Mouse (Mus musculus) 3134 (cell line): ENCODE measurements around the gene Hbs1l.
A peak's percentile ranks its signal among the peaks of the same experiment; 100 is the strongest.

Experiments used
- DNase-seq: peaks from one replicate; pipeline ENCODE4 v3.0.0-alpha.2; 2011; ENCODE audit warnings: low spot score; ENCODE audit not compliant: insufficient read length; ENCODE audit errors: extremely low read depth

Gene Hbs1l

DNA sequence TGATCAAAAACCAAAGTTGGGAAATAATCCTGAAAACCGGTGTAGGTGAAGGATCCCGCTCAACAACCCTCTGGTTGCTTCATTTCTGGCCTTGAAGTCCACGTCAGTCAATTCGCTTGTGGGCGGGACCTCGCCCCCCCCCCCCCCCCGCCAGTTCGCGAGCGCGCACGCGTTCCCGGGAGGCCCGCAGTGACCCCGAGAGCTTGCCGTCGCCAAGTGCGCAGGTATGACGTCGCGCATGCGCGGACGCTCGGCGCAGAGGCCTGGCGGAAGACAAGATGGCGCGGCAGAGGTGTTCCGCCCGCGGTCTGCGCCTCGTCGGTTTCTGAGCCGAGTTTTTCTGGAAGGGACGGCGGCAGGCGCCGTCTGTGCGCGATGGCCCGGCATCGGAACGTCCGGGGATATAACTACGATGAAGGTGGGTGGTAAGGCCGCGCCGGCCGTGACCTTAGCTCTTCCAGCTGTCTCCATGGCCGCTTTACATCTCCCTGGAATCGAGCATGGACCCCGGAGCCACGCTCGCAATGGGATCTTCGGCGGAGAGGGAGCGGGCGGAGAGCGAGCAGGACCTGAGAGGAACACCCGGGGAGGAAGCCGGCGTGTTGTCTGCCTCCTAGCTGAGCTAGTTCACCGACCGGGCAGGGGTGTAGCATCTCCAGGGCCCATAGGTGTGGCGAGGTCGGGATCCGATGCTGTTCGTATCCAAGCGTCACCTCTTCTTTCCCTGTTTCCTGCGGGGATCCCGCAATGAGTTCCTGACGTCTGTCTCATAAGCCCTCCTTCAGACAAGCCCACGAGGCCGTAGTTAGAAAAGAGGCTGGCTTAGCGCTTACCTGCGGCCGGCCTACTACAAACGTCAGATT is at the start of gene Hbs1l:
Gene Hbs1l (plus strand): TSS at position 221 of the 863 bp plus-strand sequence.
- peak; percentile 95 for DNase-seq

DNA sequence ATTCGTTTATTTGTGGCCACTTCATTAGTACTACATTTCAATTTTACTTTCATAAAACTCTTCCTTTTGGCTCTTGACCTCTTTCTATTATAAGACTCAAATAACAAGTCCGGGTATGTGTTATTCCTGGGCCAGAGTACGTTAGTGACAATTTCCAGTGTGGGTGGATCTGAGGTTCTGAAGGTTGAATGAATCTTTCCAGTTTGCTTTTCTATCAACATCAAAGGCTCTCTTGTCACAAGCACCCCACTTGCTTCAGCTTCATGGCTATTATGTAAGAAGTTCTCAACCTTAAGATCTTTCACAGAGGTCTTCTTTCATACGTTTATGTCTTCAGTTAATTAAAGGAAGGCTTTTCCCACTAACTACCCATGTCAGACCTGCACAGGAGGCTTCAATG is 47.2 kb upstream of the Hbs1l start:
- DNase-seq: no peak

DNA sequence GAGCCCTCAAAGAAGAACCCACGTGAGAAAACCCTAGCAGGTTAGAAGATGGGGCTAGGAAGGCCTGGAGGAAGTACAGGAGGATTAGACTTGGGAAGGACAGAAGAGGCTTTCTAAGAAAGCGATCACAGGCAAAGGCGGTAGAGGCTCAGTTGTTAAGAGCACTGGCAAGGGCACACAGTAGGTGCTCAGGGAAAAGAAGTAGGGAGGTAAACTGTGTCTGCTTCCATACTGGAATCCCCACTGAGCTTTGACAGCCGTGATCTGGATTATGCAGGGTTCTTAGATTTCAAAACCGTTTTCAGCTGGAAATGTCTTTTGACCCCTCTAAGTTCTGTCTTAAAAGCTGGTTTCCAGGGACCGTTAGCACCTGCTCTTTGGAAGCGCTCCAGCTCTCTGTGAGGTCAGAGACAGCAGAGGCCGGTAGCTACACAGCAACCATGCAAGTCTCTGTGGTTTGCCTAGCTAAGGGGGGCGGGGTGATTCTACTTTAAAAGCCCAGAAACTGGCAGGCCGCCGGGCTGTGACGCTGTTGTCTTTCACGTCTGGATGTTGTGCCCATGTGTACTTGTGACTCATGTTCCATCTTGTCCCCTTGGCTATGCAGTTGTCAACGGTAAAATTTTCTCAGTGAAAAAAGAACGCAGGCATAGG is 43.8 kb upstream of the Hbs1l start:
- DNase-seq: peak; percentile 1

- no peak for DNase-seq
Measured at GRCm38 (mm10) chr10:21252800-21253199, 43.0 kb upstream of the Hbs1l start.

GRCm38 (mm10) chr10:21254266-21255140 is 41.3 kb upstream of the Hbs1l start:
- no peak for DNase-seq

DNA sequence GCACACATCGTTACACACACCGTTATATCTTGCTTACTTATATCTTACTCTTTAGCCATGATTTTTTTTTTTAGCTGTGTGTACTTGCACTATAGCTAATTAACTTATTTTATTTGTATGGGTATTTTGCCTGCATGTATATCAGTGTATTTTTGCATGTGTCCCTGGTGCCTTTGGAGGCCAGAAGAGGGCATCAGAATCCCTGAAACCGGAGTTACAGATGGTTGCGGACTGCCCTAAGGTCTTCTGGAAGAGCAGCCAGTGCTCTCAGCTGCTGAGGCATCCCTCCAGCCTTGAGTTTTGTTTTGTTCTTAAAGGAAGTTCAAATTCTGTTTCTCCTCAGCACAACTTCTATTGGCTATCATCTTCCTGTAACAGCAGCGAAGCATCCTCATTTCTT is 38.5 kb upstream of the Hbs1l start:
- no peak for DNase-seq

GRCm38 (mm10) chr10:21259649-21260048 is 36.1 kb upstream of the Hbs1l start:
- no peak for DNase-seq

DNA sequence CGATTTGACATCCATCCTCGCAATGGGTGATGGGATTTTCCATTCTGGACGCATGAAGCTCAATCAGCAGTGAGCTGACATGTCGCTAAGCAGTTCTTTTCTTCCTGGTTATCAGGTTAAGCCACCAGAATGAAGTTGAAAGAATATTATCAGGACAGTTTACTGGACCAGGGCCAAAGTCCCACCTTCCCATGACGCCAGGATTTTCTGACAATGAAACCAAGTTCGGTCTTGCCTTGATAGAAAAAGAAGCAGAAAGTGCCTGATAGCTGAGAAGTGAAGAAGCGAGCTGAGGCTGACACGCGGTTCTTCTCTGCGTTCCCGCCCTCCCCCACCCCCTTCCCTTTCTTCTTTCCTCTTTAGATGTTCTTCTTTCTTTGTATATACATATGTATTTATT is 30.6 kb upstream of the Hbs1l start:
- no peak for DNase-seq

- no peak for DNase-seq
Measured at GRCm38 (mm10) chr10:21267452-21267851, 28.3 kb upstream of the Hbs1l start.

DNA sequence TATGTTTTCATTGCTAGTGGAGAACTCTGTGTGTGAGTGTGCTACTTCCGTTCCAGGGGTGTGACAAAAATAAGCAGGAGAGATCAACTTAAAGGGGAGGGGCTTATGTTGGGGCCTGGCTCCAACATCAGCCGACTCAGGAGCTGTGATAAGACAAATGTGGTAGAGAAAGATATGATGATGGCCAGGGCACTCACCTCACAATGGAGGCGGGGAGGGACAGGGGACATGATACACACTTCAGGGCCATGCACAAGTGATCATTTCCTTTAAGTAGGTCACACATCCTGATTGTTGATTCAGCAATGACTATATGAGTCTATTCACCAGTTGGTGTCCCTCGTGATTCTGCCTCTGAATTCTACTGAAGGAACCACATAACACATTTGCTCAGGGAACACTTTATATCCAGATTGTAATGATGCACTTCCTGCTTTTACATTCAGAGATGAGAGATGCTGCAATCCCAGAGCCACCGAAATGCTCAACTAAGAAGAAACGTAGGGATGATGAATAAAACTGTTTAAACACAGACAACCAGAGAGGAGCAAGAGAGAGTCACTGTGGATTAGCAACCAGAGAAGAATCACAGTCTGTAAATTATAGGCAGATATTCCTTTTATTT is 26.9 kb upstream of the Hbs1l start:
- no peak for DNase-seq

GRCm38 (mm10) chr10:21269920-21270319 is 25.9 kb upstream of the Hbs1l start:
- no peak for DNase-seq

DNA sequence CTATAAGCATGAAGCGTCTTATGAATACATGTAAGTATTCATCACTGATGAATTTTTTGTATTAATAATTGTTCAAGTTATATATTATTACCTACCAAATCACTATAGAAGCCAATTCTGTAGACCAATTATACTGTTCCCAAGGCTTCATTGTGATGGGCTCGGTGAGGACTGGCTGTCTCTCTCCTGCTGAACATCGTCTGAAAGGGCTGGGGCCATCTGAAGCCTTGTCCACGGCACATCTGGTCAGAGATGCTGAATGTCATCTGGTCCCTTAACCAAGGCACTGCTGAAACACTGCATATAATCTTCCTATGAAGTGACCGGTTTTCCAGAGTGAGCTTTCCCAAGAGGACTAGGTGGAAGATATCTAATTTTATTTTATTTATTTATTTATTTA is 24.9 kb upstream of the Hbs1l start:
- no peak for DNase-seq

DNA sequence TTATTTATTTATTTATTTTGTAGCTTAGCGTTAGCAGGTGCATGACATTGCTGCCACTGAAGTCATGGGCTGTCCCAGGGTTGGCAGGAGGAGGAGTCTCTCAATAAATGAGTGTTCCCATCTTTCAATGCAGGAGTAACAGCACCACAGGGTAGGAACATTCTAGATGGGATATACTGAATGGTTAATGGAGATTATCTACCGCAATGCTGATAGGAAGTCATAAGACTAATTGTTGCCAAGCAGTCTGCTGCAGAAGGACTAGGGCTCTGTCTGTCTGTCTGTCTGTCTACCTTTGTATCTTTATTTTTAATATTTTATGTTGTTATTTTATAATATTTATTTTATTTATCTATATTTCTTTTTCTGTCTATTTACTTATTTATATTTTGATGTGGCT is 24.5 kb upstream of the Hbs1l start:
- DNase-seq: no peak

- no peak for DNase-seq
Measured at GRCm38 (mm10) chr10:21271785-21272184, 24.0 kb upstream of the Hbs1l start.

DNA sequence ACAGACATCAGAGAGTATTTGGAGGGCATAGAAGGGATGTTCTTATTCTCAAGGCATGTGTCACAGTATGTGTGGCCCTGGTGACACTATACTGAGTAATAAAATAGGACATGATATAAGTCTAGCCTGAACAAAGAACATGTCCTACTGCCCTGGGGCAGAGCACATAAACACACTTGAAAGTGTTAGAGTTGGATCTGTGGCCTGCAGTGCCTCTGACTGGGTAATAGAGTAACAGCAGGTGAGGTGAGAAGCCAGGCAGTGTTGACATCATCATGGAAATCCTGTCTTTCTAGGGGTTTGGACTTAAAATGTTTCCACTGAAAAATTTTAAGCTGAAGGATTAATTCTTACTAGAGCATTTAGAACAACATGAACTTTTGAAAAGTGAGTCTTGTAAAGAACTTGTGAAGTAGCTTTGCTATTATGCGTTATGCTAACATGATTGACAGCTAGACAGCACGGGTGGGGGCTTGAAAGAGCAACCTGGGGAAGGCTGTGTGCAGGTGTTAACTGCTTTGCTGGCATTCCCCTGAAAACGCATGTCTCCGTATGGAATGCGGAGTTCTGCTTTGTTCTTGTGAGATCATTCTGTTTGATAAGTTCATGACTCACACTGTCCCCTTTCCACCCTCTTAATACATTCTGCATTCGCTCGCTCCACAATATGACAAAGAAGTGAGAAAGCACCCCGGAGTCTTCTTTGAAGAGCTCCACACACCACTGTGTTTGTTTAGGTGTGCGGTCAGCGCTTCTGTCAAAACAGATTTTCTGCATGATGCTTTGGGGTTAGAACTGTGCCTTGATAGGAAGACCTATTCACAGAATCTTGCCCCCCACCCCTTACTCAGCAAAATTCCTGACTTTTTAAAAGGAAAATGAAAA is 8.3 kb upstream of the Hbs1l start:
- no peak for DNase-seq

- DNase-seq: no peak
Measured at GRCm38 (mm10) chr10:21291228-21291627, 4.6 kb upstream of the Hbs1l start.

DNA sequence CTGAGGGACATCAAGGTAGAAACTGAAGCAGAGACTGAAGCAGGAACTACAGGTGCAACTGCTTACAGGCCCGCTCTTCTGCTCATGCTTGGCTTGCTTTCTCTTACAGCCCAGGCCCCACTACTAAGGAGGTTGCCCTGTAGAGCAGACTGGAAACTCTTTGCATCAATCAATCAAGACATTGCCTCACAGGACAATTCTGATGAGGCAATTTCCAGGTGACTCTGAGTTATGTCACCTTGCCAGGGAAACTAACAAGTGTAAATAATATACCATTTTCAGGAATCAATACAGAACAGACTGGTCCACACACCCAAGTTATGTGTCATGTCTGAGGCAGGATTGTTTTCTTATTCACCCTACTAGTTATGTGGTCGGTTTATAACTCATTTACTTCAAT is 1.6 kb upstream of the Hbs1l start:
- DNase-seq: no peak

DNA sequence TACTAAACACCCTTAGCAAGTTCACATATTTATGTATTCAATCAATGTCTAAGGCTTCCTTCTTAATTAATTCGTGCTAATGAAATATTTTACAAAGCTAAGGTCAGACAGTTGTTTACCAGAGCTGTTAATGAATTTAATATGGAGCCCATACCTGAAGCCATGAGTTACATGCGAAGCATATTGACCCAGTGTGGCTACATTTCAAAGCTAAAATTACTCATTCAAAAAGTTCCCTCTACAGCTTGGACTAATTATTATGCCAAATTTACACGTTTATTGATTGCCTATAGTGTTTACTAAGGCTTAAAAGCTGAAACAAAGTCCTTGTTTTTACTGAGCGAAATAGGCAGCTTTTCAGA is 401 bp upstream of the Hbs1l start:
- no peak for DNase-seq

GRCm38 (mm10) chr10:21298972-21299371 is 3.2 kb downstream of the Hbs1l start:
- no peak for DNase-seq

- DNase-seq: no peak
Measured at GRCm38 (mm10) chr10:21301822-21302221, 6.0 kb downstream of the Hbs1l start.
